Mouse (Mus musculus): Measurements from ENCODE around the gene Cd99l2. TPM values are rescaled to one million over a fixed set of nuclear protein-coding genes. Genes with fewer than 3 reads are reported as not detected.

Gene Cd99l2
- 5.6 and 6.2 TPM in 2 replicates for polyA plus RNA-seq (2011; ENCODE audit: insufficient read depth, insufficient read length, low replicate concordance, missing spikeins)

DNA sequence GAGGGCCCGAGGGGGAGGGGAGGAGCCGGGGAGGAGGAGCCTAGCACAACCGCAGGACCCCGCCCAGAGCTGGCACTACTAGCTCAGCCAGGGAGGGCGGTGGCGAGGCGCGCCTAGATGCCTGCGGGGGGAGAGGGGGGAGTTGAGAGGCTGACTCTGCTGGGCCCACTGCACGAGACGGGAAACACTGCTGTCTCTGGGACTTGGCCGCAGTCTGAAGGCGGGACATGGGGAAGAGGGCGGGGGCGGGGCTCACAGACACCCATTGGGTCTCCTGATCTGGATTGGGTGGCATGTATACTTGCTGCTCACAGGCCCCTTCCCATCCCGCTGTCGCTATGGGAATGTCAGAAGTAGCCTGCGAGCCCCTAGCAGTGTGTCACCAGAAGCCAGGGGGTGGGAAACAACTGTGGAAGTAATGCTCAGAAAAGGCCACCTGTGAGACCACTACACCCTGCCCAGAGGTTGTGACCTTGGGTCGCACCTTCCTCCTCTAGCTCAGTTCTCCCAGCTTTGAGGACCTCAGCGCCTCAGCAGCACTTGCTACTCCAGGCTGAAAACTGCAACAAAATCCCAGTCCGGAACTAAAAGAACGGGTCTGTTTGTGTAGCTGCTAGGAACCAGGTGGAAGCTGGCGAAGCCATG, at the start of gene Cd99l2:
Gene Cd99l2 (minus strand): TSS at position 216 of the 645 bp plus-strand sequence.
- 14% methylated on average over 23 of the region's 23 CpGs for WGBS
- Histone ChIP-seq H3K27ac (ENCODE audit: control insufficient read depth, insufficient read depth, low read depth, low read length, poor library complexity) (peak within 1 kb of the TSS; percentile 55; the same call in 1 of the 2 replicates), H3K4me1 (ENCODE audit: control insufficient read depth, insufficient read depth, low read length) (no peaks in the 10 kb centered on the region), H3K4me3 (replicated peaks; ENCODE audit: control insufficient read depth, low read depth, low read length) (peak within 1 kb of the TSS; percentile 75)
- no peak for TF ChIP-seq CTCF (IDR thresholded peaks at IDR 0.05; ENCODE audit: control insufficient read depth, insufficient read depth, low read length)
- peak; percentile 15; the same call in 1 of the 2 replicates for TF ChIP-seq POLR2A (IDR thresholded peaks at IDR 0.05; ENCODE audit: borderline replicate concordance, control insufficient read depth, low read depth, low read length)

DNA sequence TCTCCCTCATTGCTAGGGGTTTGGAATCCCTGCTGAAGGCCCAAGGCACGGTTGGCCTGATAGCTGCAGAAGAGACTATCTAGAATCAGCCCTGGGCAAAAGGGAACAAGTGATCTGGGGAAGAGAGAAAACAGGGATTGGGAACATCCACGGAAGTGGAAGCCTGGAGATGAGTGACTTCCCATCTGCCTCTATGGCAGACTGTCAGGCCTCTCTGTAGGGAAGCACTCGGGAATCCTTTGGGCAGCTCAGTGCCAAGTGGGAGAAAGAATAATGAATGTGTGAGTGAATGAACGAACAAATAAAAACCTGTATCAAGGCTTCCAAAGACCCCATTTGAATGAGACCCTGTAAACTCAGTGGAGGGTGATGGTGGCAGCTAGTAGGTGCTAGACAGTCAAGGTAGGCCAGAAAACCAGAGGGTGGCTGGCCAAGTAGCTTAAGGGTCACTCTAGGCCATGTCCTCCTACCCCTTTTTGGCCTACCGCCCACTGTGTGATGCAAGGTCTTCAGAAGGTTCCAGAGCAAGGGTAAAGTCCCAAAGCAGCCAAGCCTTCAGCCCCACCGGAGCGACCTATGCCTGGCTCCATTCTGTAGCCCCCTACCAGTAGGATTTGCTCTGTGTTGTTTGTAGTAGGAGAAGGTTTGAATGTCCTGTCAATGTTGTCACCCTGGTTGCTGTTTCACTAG, 48.3 kb upstream of the Cd99l2 start:
- H3K4me3 ChIP-seq (replicated peaks; ENCODE audit: control insufficient read depth, low read depth, low read length), result no peak overlapping the region
- TF ChIP-seq CTCF (IDR thresholded peaks at IDR 0.05; ENCODE audit: control insufficient read depth, insufficient read depth, low read length) (no peak), POLR2A (IDR thresholded peaks at IDR 0.05; ENCODE audit: borderline replicate concordance, control insufficient read depth, low read depth, low read length) (no peak)
- 79% methylated on average over 7 of the region's 7 CpGs for WGBS
- no peak overlapping the region for H3K27ac ChIP-seq (ENCODE audit: control insufficient read depth, insufficient read depth, low read depth, low read length, poor library complexity)
- no peaks in the 10 kb centered on the region; the same call in 1 of the 2 replicates for H3K4me1 ChIP-seq (ENCODE audit: control insufficient read depth, insufficient read depth, low read length)

DNA sequence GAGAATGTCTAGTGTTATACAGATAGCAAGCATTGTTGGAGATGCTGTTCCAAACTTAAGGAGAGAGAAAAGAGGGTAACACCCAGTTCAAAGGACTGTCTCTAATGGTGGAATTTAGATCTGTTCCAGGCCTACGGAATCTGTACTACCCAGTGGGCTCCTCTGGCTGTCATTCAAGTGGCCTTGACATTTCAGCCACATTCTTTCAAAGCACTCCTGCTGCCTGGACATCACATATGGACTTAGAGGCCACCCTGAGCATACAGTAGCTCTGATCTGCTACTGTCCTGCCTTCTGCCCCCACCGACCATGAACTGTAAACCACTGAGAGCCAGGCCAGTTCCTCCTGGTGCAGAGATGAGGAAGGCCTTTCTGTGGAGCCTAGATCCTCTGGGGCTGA, 45.1 kb upstream of the Cd99l2 start:
- TF ChIP-seq CTCF (IDR thresholded peaks at IDR 0.05; ENCODE audit: control insufficient read depth, insufficient read depth, low read length), result no peak
- Histone ChIP-seq H3K4me1 (ENCODE audit: control insufficient read depth, insufficient read depth, low read length) (no peaks in the 10 kb centered on the region), H3K4me3 (replicated peaks; ENCODE audit: control insufficient read depth, low read depth, low read length) (no peak overlapping the region), H3K27ac (ENCODE audit: control insufficient read depth, insufficient read depth, low read depth, low read length, poor library complexity) (no peak overlapping the region)
- 66% methylated on average over 2 of the region's 2 CpGs for WGBS

GRCm38 (mm10) chrX:71534102-71534501, 41.5 kb upstream of the Cd99l2 start:
- 41% methylated on average over 5 of the region's 5 CpGs for WGBS
- H3K4me1 ChIP-seq (ENCODE audit: control insufficient read depth, insufficient read depth, low read length), result no peaks in the 10 kb centered on the region
- H3K4me3 ChIP-seq (replicated peaks; ENCODE audit: control insufficient read depth, low read depth, low read length), result no peak overlapping the region
- no peak for TF ChIP-seq CTCF (IDR thresholded peaks at IDR 0.05; ENCODE audit: control insufficient read depth, insufficient read depth, low read length)
- TF ChIP-seq POLR2A (IDR thresholded peaks at IDR 0.05; ENCODE audit: borderline replicate concordance, control insufficient read depth, low read depth, low read length), result no peak
- no peak overlapping the region for H3K27ac ChIP-seq (ENCODE audit: control insufficient read depth, insufficient read depth, low read depth, low read length, poor library complexity)

DNA sequence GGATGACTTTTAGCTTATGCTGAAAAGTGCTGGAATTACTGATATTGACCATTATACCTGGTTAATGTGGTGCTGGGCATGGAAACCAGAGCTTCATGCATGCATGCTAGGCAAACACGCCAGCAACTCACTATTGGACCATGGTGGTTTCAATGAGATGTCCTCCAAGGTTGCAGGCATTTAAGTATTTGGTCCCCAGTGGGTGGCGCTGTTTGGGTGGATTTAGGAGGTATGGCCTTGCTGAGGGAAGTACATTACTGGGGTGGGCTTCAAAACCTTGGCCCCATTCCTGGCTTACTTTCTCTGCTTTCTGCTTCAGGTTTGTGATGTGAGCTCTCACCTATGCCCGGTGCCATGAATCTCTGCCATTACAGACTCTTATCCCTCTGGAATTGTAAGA, 40.0 kb upstream of the Cd99l2 start:
- H3K4me1 ChIP-seq (ENCODE audit: control insufficient read depth, insufficient read depth, low read length), result no peaks in the 10 kb centered on the region
- WGBS, result 69% methylated on average over 3 of the region's 3 CpGs
- no peak overlapping the region for H3K4me3 ChIP-seq (replicated peaks; ENCODE audit: control insufficient read depth, low read depth, low read length)
- no peak overlapping the region for H3K27ac ChIP-seq (ENCODE audit: control insufficient read depth, insufficient read depth, low read depth, low read length, poor library complexity)
- TF ChIP-seq POLR2A (IDR thresholded peaks at IDR 0.05; ENCODE audit: borderline replicate concordance, control insufficient read depth, low read depth, low read length), result no peak
- TF ChIP-seq CTCF (IDR thresholded peaks at IDR 0.05; ENCODE audit: control insufficient read depth, insufficient read depth, low read length), result peak; percentile 9; the same call in 1 of the 2 replicates

- TF ChIP-seq CTCF (IDR thresholded peaks at IDR 0.05; ENCODE audit: control insufficient read depth, insufficient read depth, low read length) (no peak), POLR2A (IDR thresholded peaks at IDR 0.05; ENCODE audit: borderline replicate concordance, control insufficient read depth, low read depth, low read length) (no peak)
- Histone ChIP-seq H3K27ac (ENCODE audit: control insufficient read depth, insufficient read depth, low read depth, low read length, poor library complexity) (no peak overlapping the region), H3K4me1 (ENCODE audit: control insufficient read depth, insufficient read depth, low read length) (no peaks in the 10 kb centered on the region), H3K4me3 (replicated peaks; ENCODE audit: control insufficient read depth, low read depth, low read length) (no peak overlapping the region)
- 54% methylated on average over 6 of the region's 6 CpGs for WGBS
Measured at GRCm38 (mm10) chrX:71528646-71529045, 36.0 kb upstream of the Cd99l2 start.

DNA sequence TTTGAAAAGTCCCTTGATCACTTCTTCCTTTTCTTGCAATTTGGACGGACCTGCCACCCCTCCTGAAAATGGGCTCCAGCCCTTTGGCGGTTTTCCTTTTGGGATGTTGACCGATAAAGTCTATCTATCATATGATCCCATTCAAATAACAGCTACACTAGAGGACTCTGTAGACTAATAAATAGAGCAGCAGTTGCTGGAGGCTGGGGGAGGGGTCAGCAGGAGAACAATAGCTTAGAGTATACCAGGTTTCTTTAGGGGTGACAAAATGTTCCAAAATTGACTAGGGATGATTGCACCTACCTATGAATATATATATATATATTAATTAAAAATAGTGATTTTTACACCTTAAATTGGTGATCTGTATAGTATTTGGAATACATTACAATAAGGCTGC, 35.5 kb upstream of the Cd99l2 start:
- Histone ChIP-seq H3K4me1 (ENCODE audit: control insufficient read depth, insufficient read depth, low read length) (no peaks in the 10 kb centered on the region), H3K27ac (ENCODE audit: control insufficient read depth, insufficient read depth, low read depth, low read length, poor library complexity) (no peak overlapping the region), H3K4me3 (replicated peaks; ENCODE audit: control insufficient read depth, low read depth, low read length) (no peak overlapping the region)
- TF ChIP-seq CTCF (IDR thresholded peaks at IDR 0.05; ENCODE audit: control insufficient read depth, insufficient read depth, low read length), result no peak
- no peak for TF ChIP-seq POLR2A (IDR thresholded peaks at IDR 0.05; ENCODE audit: borderline replicate concordance, control insufficient read depth, low read depth, low read length)
- WGBS, result 72% methylated on average over 3 of the region's 3 CpGs

GRCm38 (mm10) chrX:71527461-71527860, 34.8 kb upstream of the Cd99l2 start:
- 73% methylated on average over 1 of the region's 1 CpGs for WGBS
- Histone ChIP-seq H3K27ac (ENCODE audit: control insufficient read depth, insufficient read depth, low read depth, low read length, poor library complexity) (no peak overlapping the region), H3K4me1 (ENCODE audit: control insufficient read depth, insufficient read depth, low read length) (no peaks in the 10 kb centered on the region), H3K4me3 (replicated peaks; ENCODE audit: control insufficient read depth, low read depth, low read length) (no peak overlapping the region)
- no peak for TF ChIP-seq POLR2A (IDR thresholded peaks at IDR 0.05; ENCODE audit: borderline replicate concordance, control insufficient read depth, low read depth, low read length)
- TF ChIP-seq CTCF (IDR thresholded peaks at IDR 0.05; ENCODE audit: control insufficient read depth, insufficient read depth, low read length), result no peak

Measured in bone marrow, adult 2 months (tissue).